Mouse (Mus musculus): ENCODE measurements around the gene Spred2. TPM values are rescaled to one million over a fixed set of nuclear protein-coding genes. Genes with fewer than 3 reads are reported as not detected.
A peak's percentile ranks its signal among the peaks of the same experiment; 100 is the strongest.
"Not testable (repeated sequence)": the region's sequence is repeated elsewhere in the genome, so short reads cannot be mapped to it uniquely, and the experiment has no call there.

Gene Spred2
- total RNA-seq, 1 experiment from 2014 or later = 35.1 TPM

DNA sequence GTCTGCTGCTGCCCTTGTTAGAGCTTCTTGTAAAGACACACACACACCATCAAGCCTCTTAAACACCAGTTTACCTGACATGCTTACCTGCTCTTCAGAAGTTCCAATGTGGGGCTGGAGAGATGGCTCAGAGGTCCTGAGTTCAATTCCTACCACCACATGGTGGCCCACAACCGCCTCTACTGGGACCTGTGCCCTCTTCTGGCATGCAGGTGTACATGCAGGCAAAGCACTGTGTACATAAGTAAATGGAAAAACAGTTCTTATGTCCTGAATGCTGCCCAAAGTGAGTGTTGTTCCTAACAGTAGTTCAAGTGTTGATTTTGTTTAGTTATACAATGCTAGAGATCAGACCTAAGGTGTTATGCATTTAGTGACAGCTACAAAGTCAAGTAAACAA, 132.0 kb downstream of the Spred2 start:
- no peak for DNase-seq

DNA sequence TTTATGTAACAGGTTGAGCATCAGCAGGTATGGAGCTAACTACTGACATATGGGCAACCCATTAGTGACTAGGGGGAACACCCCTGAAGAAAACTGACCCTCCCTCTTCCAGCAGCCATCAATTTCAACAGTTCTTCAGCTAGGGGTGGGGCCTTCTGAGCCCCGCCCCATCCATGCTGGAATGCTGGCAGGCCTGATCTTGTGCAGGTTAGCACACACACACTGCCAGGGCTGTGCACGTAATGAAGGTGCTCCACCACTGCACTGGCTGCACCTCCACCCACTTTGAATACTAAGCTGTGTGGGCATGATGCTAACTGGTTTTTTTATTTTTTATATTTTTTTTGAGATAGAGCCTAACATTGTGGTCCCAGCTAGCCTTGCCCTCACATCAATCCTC, 133.3 kb downstream of the Spred2 start:
- no peak for DNase-seq

DNA sequence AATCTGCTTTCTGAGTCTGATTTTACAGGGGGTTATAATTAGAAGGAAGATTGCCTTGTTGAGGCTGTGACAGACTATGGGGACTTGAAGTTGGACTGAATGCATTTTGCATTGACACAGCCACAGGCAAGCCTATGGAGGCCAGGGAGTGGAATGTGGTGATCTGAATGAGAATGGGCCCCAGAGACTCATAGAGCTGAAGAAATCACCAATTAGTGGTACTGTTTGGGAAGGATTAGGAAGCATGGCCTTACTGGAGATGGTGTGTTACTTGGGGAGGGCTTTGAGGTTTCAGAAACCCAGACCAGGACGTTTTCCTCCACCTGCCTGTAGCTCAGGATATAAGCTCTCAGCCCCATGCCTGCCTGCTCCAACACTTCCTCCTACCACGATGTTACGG, 135.6 kb downstream of the Spred2 start:
- no peak for DNase-seq

DNA sequence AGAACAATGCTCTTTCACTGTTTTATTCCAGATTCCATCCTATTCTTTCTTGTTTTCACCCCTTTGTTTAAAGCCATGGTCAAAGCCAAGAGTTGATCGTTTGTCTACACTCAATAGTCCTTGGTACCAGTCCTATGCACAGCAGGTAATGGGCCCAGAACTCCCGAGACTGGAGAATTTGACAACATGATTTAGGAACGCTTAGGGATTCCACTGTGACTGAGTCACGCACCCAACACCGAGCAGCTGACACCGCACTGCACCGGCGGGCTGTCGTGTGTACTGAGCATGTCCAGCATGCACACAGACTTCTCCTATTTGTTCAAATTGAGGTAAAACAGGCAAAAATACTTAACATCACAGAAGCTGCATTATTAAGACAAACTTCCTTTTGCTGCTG, 138.6 kb downstream of the Spred2 start:
- peak; percentile 26 for DNase-seq

DNA sequence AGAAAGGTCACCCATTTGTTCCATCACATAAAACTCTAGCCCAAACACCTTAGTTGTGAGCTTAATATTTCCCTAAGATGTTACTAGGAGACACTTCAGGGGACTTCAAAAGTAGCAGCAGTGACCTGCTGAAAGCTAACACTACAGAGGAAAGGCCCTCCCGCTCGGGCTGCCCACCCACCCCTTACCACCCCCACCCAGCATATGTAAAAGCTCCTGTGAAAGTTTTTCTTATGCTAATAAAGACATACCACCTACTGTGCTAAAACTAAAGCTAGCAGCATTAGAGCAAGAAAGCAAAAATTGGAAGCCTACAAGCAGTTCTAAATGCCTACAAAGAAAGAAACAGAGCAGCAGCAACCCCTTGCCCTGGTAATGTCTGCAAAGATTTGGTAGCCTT, 139.9 kb downstream of the Spred2 start:
- not testable (repeated sequence) for DNase-seq

DNA sequence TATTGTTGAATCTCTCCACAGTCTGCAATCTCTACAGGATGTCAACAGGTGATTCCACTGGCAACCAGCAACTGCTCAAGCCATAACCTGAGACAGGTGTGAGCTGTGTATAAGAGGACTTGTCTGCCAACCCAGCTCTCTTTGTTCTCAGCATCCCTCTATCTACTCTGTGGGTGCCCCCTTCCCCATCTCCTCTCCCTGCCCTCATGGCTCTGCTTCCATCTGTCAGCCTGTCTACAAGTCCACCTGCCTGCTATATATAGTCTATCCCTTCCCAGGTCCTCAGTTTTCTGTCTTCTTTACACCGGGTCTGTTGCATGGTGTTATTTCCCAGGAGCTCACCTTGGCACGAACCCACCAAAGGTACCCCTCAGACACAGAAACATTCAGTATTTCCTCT, 140.8 kb downstream of the Spred2 start:
- no peak for DNase-seq

DNA sequence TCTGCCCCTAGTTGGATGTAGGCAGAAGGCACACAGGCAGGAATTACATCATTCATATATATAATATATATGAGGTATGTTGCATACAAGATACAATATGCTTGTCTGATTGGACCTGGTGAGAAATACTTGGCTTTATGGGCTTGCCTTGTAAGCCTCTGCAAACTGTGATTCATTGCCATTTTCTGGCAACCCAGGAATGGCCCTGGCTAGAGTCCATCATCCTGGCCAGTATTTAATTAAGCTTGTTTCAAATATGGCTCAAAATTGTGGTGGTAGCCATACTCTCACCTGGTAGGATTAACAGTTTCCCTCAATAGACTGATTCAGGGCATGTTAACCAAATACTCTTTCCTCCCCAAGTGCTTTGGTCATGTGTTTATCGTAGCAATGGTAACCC, 141.9 kb downstream of the Spred2 start:
- DNase-seq = peak; percentile 65

DNA sequence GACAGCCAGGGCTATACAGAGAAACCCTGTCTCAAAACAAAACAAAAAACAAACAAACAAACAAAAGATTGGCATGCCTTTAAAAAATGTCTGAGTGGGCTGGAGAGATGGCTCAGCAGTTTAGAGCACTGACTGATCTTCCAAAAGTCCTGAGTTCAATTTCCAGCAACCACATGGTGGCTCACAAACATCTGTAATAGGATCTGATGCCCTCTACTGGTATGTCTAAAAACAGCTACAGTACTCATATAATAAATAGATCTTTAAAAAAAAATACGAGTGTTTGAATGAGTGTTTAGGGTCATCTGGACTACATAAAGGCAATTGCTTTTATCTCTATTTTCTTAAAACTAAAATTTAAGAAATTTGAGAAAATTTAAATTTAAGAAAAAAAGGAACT, 143.3 kb downstream of the Spred2 start:
- no peak for DNase-seq

DNA sequence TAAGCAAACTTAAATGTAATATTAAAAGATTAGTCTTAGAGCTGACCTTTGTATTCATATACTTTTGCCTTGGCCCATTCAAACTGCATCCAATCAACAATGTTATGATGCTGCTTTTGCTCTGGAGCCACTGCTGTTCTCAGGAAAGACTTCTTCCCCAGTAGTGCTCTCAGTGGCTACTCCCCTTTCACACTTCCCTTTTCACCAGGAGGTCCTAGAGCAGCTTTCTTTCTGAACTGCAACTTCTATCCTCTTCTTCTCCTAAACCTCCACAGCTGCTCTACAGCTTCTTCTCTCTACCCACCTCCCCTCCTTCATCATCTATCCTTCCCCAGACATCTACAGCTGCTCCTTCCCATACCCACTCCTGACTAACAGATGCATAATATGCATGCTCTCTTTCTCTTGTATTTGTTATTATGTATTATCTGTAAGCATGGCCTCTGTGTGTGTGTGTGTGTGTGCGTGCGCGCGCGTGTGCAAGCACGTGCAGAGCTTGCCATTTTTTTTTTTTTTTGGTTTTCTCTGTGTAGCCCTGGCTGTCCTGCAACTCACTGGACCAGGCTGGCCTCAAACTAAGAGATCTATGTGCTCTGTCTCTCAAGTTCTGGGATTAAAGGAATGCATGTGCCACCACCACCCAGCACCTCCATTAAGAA, 144.3 kb downstream of the Spred2 start:
- no peak for DNase-seq

DNA sequence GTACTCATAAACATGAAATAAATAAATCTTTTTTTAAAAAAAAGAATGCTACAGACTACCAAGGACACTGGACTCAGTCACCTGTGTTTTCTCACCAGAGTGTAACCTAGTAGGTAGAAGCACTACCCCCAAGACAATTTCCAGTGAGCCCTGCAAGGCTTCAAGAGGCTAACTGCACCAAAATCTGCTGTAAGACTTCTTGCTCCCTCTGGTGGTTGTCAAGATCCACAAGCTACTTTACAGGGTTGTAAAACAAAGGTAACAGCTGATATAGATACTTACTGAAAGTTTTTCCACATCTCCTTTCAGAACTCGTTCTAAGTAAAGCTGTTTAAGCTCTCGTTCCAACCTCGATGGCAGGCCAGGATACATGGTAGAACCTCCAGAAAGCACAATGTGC, 148.0 kb downstream of the Spred2 start:
- peak; percentile 26 for DNase-seq

DNA sequence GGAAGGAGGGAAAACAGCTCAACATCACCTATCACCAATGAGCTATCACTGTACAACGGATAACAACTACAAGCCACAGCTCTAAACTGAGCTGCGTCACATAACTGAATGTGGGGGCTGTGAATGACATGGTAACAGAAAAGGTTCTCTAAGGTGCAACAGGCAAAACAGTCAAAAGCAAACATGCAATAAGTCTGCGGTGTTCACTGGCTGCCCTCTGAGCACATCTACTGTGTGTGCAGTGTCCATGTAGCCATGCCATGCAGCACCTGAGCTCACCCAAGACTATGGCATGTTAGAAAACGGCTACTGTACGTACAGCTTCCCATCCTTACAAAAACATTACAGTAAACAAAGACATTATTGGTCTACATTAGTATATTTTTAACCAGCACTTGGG, 148.7 kb downstream of the Spred2 start:
- no peak for DNase-seq

Other genes with a start within 250 kb of the Spred2 start
- 104 and 110 TPM in 2 replicates for gene Actr2, start 188.5 kb downstream of the Spred2 start, total RNA-seq (2021)

Measured in adrenal gland, postnatal 14 days (tissue).